Mouse (Mus musculus) testis, adult 2 months (tissue): ENCODE data around the gene Prnp. TPM values are rescaled to one million over a fixed set of nuclear protein-coding genes. Genes with fewer than 3 reads are reported as not detected.

Source experiments
- H3K27ac ChIP-seq: fragments of 200-500 bp; 2 replicates; pipeline ENCODE4 v1.5.1; 2012; ENCODE audit warnings: low read depth, low read length; ENCODE audit not compliant: control insufficient read depth, insufficient read depth
- H3K27me3 ChIP-seq: fragments of 200-500 bp; 2 replicates; pipeline ENCODE4 v1.6.1; 2012; ENCODE audit warnings: mild to moderate bottlenecking, low read length, moderate library complexity; ENCODE audit not compliant: control insufficient read depth, insufficient read depth
- H3K36me3 ChIP-seq: fragments of 200-500 bp; 2 replicates; pipeline ENCODE4 v1.6.1; 2012; ENCODE audit warnings: mild to moderate bottlenecking, low read length; ENCODE audit not compliant: control insufficient read depth, insufficient read depth
- H3K4me1 ChIP-seq: fragments of 200-500 bp; 2 replicates; pipeline ENCODE4 v1.6.1; 2012; ENCODE audit warnings: low read length; ENCODE audit not compliant: control insufficient read depth, insufficient read depth
- H3K4me3 ChIP-seq: fragments of 200-500 bp; 2 replicates; pipeline ENCODE4 v1.5.1; 2012; ENCODE audit warnings: low read depth, mild to moderate bottlenecking, low read length, moderate library complexity, mixed read lengths; ENCODE audit not compliant: control insufficient read depth
- CTCF ChIP-seq: fragments of 200-500 bp; IDR thresholded peaks from 2 replicates; pipeline ENCODE4 v1.5.1; 2012; ENCODE audit warnings: low read depth, mild to moderate bottlenecking, inconsistent platforms, low read length, moderate library complexity; ENCODE audit not compliant: control insufficient read depth, insufficient read depth, insufficient replicate concordance
- POLR2A ChIP-seq: fragments of 200-500 bp; IDR thresholded peaks from 2 replicates; pipeline ENCODE4 v1.6.1; 2012; ENCODE audit warnings: low read depth, mild to moderate bottlenecking, inconsistent platforms, low read length, moderate library complexity; ENCODE audit not compliant: control insufficient read depth
- polyA plus RNA-seq: library from polyadenylated mRNA; depleted of rRNA; stranded (reverse); fragments of >200 nt; gene quantifications from 2 replicates; pipeline ENCODE4 v1.2.3, GENCODE M21; 2012

Prnp gene
- polyA plus RNA-seq, 1 experiment = 14.5 TPM

DNA sequence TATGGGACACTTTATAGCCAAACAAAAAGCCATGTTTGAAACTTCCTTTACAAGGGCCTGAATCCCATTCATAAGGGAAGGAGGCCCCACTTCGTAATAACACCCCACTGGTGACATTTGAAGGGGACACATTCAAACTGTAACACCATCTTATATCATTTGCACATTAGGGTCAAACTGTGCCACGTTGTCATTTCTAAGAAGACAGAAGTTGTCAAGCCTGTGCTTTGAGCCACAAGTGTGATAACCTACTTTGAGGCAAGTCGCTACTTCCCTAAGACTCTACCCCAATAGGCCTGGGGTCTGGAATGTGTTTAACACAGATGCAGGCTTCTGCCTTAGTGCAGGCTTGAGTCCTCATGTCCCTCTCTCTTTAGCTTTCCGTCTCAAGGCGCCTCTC, 2.4 kb upstream of the Prnp start:
- no peaks in the 10 kb centered on the region for H3K27me3 ChIP-seq
- H3K4me3 ChIP-seq = no peak overlapping the region
- TF ChIP-seq CTCF (no peak), POLR2A (no peak)
- H3K4me1 ChIP-seq = no peaks in the 10 kb centered on the region; the same call in 1 of the 2 replicates
- H3K36me3 ChIP-seq = no peaks in the 10 kb centered on the region
- H3K27ac ChIP-seq = no peak overlapping the region

DNA sequence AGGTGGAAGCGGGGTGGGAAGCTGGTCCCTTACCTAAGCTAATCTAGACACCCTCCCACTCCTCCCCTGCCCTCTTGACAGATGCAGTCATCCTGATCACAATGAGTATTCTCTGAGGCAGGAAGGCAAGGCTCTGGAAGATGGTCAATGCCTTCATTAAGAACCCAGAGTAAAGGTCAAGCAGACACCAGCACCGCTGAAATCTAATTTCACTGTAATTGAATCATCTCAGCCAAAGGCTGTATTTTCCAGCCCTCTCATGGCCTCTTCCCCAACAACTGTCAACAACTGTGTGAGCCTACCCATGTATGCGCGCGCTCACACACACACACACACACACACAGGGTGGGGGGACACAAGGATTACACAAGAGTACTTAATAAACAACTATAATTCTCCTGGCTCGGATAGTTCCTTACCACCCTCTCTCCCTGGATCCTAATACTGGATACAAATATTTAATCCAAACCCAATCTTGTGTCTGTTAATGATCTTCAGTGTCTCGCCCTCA, 1.3 kb upstream of the Prnp start:
- Histone ChIP-seq H3K27me3 (no peaks in the 10 kb centered on the region), H3K4me1 (no peaks in the 10 kb centered on the region; the same call in 1 of the 2 replicates), H3K4me3 (no peak overlapping the region), H3K27ac (no peak overlapping the region), H3K36me3 (no peaks in the 10 kb centered on the region)
- TF ChIP-seq CTCF (no peak), POLR2A (no peak)

DNA sequence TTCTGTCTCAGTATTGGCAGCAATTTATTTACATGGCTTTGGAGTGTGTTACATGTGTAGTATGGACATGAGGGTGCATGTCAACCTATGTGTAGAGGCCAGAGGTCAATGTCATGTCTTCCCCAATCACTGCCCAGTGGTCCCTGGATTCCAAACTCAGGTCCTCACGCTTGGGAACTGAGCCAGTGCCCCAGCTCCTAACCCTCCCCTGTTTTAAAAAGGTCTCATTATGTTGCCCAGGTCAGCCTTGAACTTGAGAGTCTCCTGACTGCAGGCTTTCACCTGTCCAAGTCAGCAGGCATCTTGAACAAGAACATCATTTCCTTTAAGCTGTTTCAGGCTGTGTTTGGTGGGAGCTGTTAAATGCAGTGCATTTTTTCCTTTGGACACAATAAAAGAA, 822 bp upstream of the Prnp start:
- Histone ChIP-seq H3K4me3 (no peak overlapping the region), H3K36me3 (no peaks in the 10 kb centered on the region), H3K27me3 (no peaks in the 10 kb centered on the region), H3K4me1 (no peaks in the 10 kb centered on the region; the same call in 1 of the 2 replicates), H3K27ac (no peak overlapping the region)
- TF ChIP-seq POLR2A = no peak
- no peak for TF ChIP-seq CTCF

DNA sequence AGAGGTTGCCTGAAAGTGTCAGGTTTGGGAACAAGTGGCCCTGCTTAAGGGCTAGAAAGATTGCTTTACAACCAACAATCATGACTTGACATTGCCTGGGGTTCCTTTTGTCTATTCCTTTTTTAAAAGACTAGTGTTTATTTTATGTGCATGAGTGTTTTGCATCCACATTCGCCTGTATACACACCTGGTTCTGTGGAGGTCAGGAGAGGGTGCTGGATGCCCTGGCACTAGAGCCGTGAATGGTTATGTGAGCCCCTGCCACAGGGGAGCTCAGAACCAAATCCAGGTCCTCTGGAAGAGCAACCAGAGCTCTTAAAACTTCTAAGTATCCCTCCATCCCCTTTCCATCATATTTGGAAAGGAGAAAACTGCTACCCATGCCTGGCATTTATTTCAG, 1.1 kb downstream of the Prnp start:
- Histone ChIP-seq H3K27me3 (no peaks in the 10 kb centered on the region), H3K4me1 (no peaks in the 10 kb centered on the region; the same call in 1 of the 2 replicates), H3K4me3 (no peak overlapping the region), H3K27ac (no peak overlapping the region), H3K36me3 (no peaks in the 10 kb centered on the region)
- TF ChIP-seq POLR2A (no peak), CTCF (no peak)

DNA sequence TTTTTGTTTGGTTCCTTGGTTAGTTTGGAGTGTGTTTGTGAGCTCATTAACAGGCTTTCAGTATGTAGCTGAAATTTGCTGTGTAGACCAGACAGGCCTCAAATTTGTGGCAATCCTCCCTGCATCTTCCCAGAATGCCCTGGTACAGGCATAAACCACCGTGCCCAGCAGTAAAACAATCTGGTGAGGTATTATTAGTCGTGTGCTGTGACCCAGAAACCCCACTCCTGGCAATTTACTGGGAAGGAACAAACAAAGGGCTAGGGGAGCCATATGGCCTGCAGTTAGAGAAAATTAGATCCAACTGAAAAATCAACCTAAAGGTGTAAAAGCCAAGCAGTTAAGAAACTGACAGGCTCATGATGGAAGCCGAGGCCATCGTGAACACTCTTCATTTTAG, 1.6 kb downstream of the Prnp start:
- no peaks in the 10 kb centered on the region for H3K36me3 ChIP-seq
- H3K27ac ChIP-seq = no peak overlapping the region
- no peak for TF ChIP-seq CTCF
- no peak for TF ChIP-seq POLR2A
- H3K4me1 ChIP-seq = no peaks in the 10 kb centered on the region; the same call in 1 of the 2 replicates
- H3K27me3 ChIP-seq = no peaks in the 10 kb centered on the region
- H3K4me3 ChIP-seq = no peak overlapping the region

DNA sequence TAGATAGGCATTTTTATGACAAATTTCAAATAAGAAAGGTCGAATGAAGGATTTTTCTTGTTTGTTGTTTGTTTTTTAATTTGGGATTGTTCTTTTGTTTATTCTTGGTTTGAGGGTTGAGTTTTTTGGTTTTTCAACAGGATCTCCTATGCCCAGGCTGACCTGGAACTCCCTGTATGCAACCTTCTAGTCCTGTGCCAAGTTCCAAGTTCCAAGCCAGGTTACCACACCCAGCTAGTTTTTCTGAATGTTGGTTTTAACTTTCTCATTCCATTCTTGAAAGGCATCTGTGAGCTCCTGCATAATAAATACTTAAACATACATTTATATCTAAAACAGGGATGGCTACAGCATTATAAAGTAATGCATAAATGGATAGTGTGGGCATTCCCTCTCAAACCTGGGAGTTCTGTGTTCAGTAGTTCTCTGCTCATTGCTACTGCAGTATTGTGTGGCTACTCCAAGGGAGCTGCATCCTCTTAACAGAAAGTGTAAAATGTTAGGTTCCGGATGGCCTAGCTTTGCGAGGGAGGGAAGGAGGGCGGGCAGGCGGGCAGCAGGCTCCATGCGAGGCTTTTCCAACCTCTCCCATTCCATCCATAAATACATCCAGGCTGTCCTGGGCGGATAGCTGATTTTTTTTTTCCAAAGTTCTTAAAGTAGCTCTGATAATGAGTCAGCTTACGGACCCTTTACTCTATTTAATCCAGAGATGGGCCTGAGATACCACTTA, 3.0 kb downstream of the Prnp start:
- no peaks in the 10 kb centered on the region for H3K36me3 ChIP-seq
- TF ChIP-seq CTCF (no peak), POLR2A (no peak)
- H3K4me3 ChIP-seq = no peak overlapping the region
- no peaks in the 10 kb centered on the region; the same call in 1 of the 2 replicates for H3K4me1 ChIP-seq
- no peaks in the 10 kb centered on the region for H3K27me3 ChIP-seq
- no peak overlapping the region for H3K27ac ChIP-seq

DNA sequence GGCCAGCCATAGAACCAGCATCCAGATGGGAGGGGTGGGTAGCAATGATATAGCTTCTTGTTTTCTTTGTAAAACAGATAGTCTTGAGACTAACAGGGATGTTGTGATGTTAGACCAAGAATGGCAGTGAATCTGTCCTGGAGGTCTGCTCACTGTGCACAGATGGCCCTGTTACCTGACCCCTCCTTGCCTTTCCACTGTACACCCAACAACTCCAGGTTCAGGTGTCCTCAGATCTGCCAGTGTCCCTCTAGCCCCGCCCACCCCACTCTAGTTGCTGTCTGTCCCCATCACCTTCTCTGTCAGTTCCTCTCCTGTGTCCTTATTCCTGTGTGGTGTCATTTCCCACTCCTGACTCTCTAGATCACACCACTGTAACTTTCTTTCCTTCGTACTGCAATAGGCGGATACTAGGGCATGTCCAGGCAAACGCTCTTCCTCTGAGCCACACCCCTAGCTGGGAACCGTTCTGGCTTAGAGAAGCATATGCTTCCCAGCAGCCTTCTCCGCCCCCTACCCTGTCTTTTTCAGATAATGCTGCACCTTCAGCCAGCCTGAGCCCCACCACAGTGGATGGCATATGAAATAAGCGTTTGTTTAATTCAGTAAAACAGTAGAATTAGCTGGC, 22.7 kb downstream of the Prnp start:
- Histone ChIP-seq H3K4me3 (no peak overlapping the region), H3K27ac (no peak overlapping the region), H3K4me1 (no peaks in the 10 kb centered on the region), H3K27me3 (no peaks in the 10 kb centered on the region), H3K36me3 (no peaks in the 10 kb centered on the region)
- TF ChIP-seq POLR2A (no peak), CTCF (no peak)
